Mouse (Mus musculus) spleen, postnatal 14 days (tissue): ENCODE measurements around the gene Cpn2.

ENCODE experiments used
- DNase-seq, 2 experiments: peaks; one replicate each; pipeline ENCODE4 v3.0.0; 2021 to 2022; ENCODE audit warnings: low spot score in 2 of 2

Gene Cpn2

GRCm38 (mm10) chr16:30280676-30281297 is 13.5 kb upstream of the Cpn2 start:
- no peak for DNase-seq

GRCm38 (mm10) chr16:30278406-30278805 is 11.1 kb upstream of the Cpn2 start:
- DNase-seq = no peak

- DNase-seq = no peak
These were observed 8.4 kb upstream of the Cpn2 start for GRCm38 (mm10) chr16:30275558-30276340.

- DNase-seq = no peak
These were observed 5.8 kb upstream of the Cpn2 start for GRCm38 (mm10) chr16:30273065-30273464.

GRCm38 (mm10) chr16:30271941-30272595 is 4.8 kb upstream of the Cpn2 start:
- no peak for DNase-seq

- DNase-seq = no peak
These were observed 4.0 kb upstream of the Cpn2 start for GRCm38 (mm10) chr16:30271223-30271761.

GRCm38 (mm10) chr16:30266561-30266960 is 738 bp downstream of the Cpn2 start:
- DNase-seq = no peak

GRCm38 (mm10) chr16:30265611-30266010 is 1.7 kb downstream of the Cpn2 start:
- no peak for DNase-seq

GRCm38 (mm10) chr16:30263156-30263555 is 4.1 kb downstream of the Cpn2 start:
- no peak for DNase-seq

GRCm38 (mm10) chr16:30262664-30263063 is 4.6 kb downstream of the Cpn2 start:
- DNase-seq = peak; percentile 24 to 53

- DNase-seq = no peak
These were observed 5.1 kb downstream of the Cpn2 start for GRCm38 (mm10) chr16:30262157-30262556.

GRCm38 (mm10) chr16:30261341-30261740 is 6.0 kb downstream of the Cpn2 start:
- no peak for DNase-seq

- no peak for DNase-seq
These were observed 7.2 kb downstream of the Cpn2 start for GRCm38 (mm10) chr16:30260012-30260635.

- no peak for DNase-seq
These were observed 7.9 kb downstream of the Cpn2 start for GRCm38 (mm10) chr16:30259444-30259843.

- DNase-seq = no peak
These were observed 8.9 kb downstream of the Cpn2 start for GRCm38 (mm10) chr16:30258441-30258840.

GRCm38 (mm10) chr16:30257718-30258117 is 9.6 kb downstream of the Cpn2 start:
- DNase-seq = no peak

GRCm38 (mm10) chr16:30255061-30255460 is 12.2 kb downstream of the Cpn2 start:
- no peak for DNase-seq

GRCm38 (mm10) chr16:30253900-30254299 is 13.4 kb downstream of the Cpn2 start:
- DNase-seq = no peak

- no peak for DNase-seq
These were observed 13.9 kb downstream of the Cpn2 start for GRCm38 (mm10) chr16:30253374-30253773.

GRCm38 (mm10) chr16:30252003-30252418 is 15.3 kb downstream of the Cpn2 start:
- DNase-seq = peak; percentile 60 to 76

GRCm38 (mm10) chr16:30244037-30244700 is 23.1 kb downstream of the Cpn2 start:
- no peak for DNase-seq
